Mouse (Mus musculus) lung, postnatal 0 days (tissue): ENCODE data around the gene Rab17. TPM values are rescaled to one million over a fixed set of nuclear protein-coding genes. Genes with fewer than 3 reads are reported as not detected.
A peak's percentile ranks its signal among the peaks of the same experiment; 100 is the strongest.

ENCODE experiments used
- ATAC-seq: fragments of 200-750 bp; cut with Nextera tagmentation; 2 replicates; pipeline ENCODE4 v1.8.0; 2017; ENCODE audit warnings: moderate library complexity
- DNase-seq: peaks from one replicate; pipeline ENCODE4 v3.0.0-alpha.2; 2016; ENCODE audit warnings: low spot score
- H3K27ac ChIP-seq: fragments of 300-500 bp; sonication (generic); 2 replicates; pipeline ENCODE4 v1.5.1; 2014; ENCODE audit warnings: antibody characterized with exemption, mild to moderate bottlenecking, low read length, mixed read lengths
- H3K27me3 ChIP-seq: fragments of 300-500 bp; sonication (generic); replicated peaks from 2 replicates; pipeline ENCODE4 v1.6.1; 2014; ENCODE audit warnings: low read length, mixed read lengths; ENCODE audit not compliant: insufficient read depth
- H3K36me3 ChIP-seq: fragments of 300-500 bp; sonication (generic); 2 replicates; pipeline ENCODE4 v1.6.1; 2014; ENCODE audit warnings: low read length, mixed read lengths; ENCODE audit not compliant: insufficient read depth
- H3K4me1 ChIP-seq: fragments of 300-500 bp; sonication (generic); 2 replicates; pipeline ENCODE4 v1.6.1; 2014; ENCODE audit warnings: antibody characterized with exemption, low read depth, low read length, mixed read lengths; ENCODE audit not compliant: insufficient read depth
- H3K4me2 ChIP-seq: fragments of 300-500 bp; sonication (generic); replicated peaks from 2 replicates; pipeline ENCODE4 v1.6.1; 2014; ENCODE audit warnings: low read depth, mild to moderate bottlenecking, low read length, moderate library complexity, mixed read lengths
- H3K4me3 ChIP-seq: fragments of 300-500 bp; sonication (generic); 2 replicates; pipeline ENCODE4 v1.5.1; 2014; ENCODE audit warnings: low read depth, low read length
- H3K9ac ChIP-seq: fragments of 300-500 bp; sonication (generic); replicated peaks from 2 replicates; pipeline ENCODE4 v1.6.1; 2014; ENCODE audit warnings: low read depth, mild to moderate bottlenecking
- H3K9me3 ChIP-seq: fragments of 300-500 bp; sonication (generic); 2 replicates; pipeline ENCODE4 v1.6.1; 2016; ENCODE audit warnings: low read length, mixed read lengths
- CTCF ChIP-seq: IDR thresholded peaks from 2 replicates; pipeline ENCODE4 v1.5.1; 2016; ENCODE audit warnings: antibody characterized with exemption, mild to moderate bottlenecking
- EP300 ChIP-seq: IDR thresholded peaks from 2 replicates; pipeline ENCODE4 v1.6.1; 2016; ENCODE audit warnings: antibody characterized with exemption, mild to moderate bottlenecking, control low read depth
- WGBS: fragments of 180-500 bp; shearing (Covaris S2); extraction: QIAGEN DNeasy Blood & Tissue Kit; methylation state at CpG from one replicate; pipeline ENCODE4 v1.1.7; 2014; 5-methylcytosine and 5-hydroxymethylcytosine counted together
- polyA plus RNA-seq: library from polyadenylated mRNA; unstranded; fragments of >200 nt; fragmentation: Nextera tagmentation; extraction: Ambion mirVana; gene quantifications from 2 replicates; pipeline ENCODE4 v1.2.1, GENCODE M21; 2015

Gene Rab17
- polyA plus RNA-seq, 1 experiment from 2014 or later, result 1.6 TPM

DNA sequence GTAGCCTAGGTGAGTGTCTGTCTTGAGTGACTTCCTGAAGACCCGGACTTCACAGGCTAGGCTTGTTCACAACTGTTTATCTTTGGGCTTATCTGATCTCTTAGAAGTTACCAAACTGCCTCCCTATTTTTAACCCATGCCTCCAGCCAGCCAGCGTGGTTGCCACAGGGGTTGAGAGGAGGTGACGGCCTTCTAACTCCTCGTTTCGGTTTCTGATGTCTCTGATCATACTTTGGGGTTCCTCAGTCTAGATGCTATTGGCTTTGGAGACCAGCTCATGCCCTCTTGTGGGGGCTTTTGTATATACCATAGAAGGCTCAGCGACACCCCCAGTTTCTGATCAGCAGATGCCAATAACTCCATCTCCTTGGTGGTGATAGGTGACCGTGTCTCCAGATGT, 40.8 kb upstream of the Rab17 start:
- DNase-seq (no peak), ATAC-seq (no peak)
- Histone ChIP-seq H3K9ac (no peak overlapping the region), H3K4me3 (no peak overlapping the region), H3K4me1 (peaks cover 5% of the 10 kb centered on the region; the same call in 1 of the 2 replicates), H3K27ac (no peak overlapping the region), H3K27me3 (no peaks in the 10 kb centered on the region), H3K4me2 (no peak overlapping the region), H3K9me3 (no peaks in the 10 kb centered on the region), H3K36me3 (no peaks in the 10 kb centered on the region)
- TF ChIP-seq CTCF (0 out of 2 replicates have a peak, but pooled peaks have one; percentile 12), EP300 (no peak)
- WGBS, result 54% methylated on average over 7 of the region's 7 CpGs

- ATAC-seq (peak; percentile 5; the same call in 1 of the 2 replicates), DNase-seq (no peak)
- no peak overlapping the region for H3K4me3 ChIP-seq
- no peaks in the 10 kb centered on the region for H3K27me3 ChIP-seq
- H3K36me3 ChIP-seq, result no peaks in the 10 kb centered on the region
- 57% methylated on average over 6 of the region's 6 CpGs for WGBS
- H3K4me2 ChIP-seq, result no peak overlapping the region
- H3K27ac ChIP-seq, result no peak overlapping the region
- TF ChIP-seq CTCF, result no peak
- no peak for TF ChIP-seq EP300
- no peak overlapping the region for H3K9ac ChIP-seq
- H3K4me1 ChIP-seq, result peaks cover 5% of the 10 kb centered on the region; the same call in 1 of the 2 replicates
- no peaks in the 10 kb centered on the region for H3K9me3 ChIP-seq
These were observed 39.8 kb upstream of the Rab17 start for GRCm38 (mm10) chr1:91009266-91009665.

GRCm38 (mm10) chr1:91008746-91009145, 39.3 kb upstream of the Rab17 start:
- Histone ChIP-seq H3K27me3 (no peaks in the 10 kb centered on the region), H3K9ac (no peak overlapping the region), H3K9me3 (no peaks in the 10 kb centered on the region), H3K4me1 (peaks cover under 1% of the 10 kb centered on the region; the same call in 1 of the 2 replicates), H3K27ac (no peak overlapping the region), H3K4me2 (no peak overlapping the region), H3K4me3 (no peak overlapping the region), H3K36me3 (no peaks in the 10 kb centered on the region)
- ATAC-seq (no peak), DNase-seq (no peak)
- TF ChIP-seq EP300 (no peak), CTCF (no peak)
- WGBS, result 78% methylated on average over 9 of the region's 9 CpGs

- no peaks in the 10 kb centered on the region for H3K27me3 ChIP-seq
- no peak for DNase-seq
- no peak overlapping the region for H3K4me2 ChIP-seq
- no peak overlapping the region for H3K27ac ChIP-seq
- no peak overlapping the region for H3K9ac ChIP-seq
- 91% methylated on average over 14 of the region's 14 CpGs for WGBS
- no peak for ATAC-seq
- H3K9me3 ChIP-seq, result no peaks in the 10 kb centered on the region
- TF ChIP-seq CTCF (no peak), EP300 (no peak)
- H3K4me1 ChIP-seq, result no peaks in the 10 kb centered on the region
- H3K4me3 ChIP-seq, result no peak overlapping the region
- H3K36me3 ChIP-seq, result no peaks in the 10 kb centered on the region
These were observed 38.8 kb upstream of the Rab17 start for GRCm38 (mm10) chr1:91008147-91008682.

GRCm38 (mm10) chr1:91006708-91007107, 37.2 kb upstream of the Rab17 start:
- no peak overlapping the region for H3K4me3 ChIP-seq
- WGBS, result 66% methylated on average over 9 of the region's 9 CpGs
- H3K4me1 ChIP-seq, result no peaks in the 10 kb centered on the region
- H3K27ac ChIP-seq, result no peak overlapping the region
- ATAC-seq (no peak), DNase-seq (no peak)
- TF ChIP-seq CTCF, result no peak
- TF ChIP-seq EP300, result no peak
- H3K27me3 ChIP-seq, result no peaks in the 10 kb centered on the region
- no peak overlapping the region for H3K4me2 ChIP-seq
- H3K9ac ChIP-seq, result no peak overlapping the region
- H3K9me3 ChIP-seq, result no peaks in the 10 kb centered on the region
- no peaks in the 10 kb centered on the region for H3K36me3 ChIP-seq

GRCm38 (mm10) chr1:91006037-91006436, 36.6 kb upstream of the Rab17 start:
- H3K27ac ChIP-seq, result no peak overlapping the region
- 0 out of 2 replicates have a peak, but pooled peaks cover 5% of the 10 kb centered on the region for H3K4me1 ChIP-seq
- WGBS, result 48% methylated on average over 5 of the region's 5 CpGs

More at GRCm38 (mm10) chr1:91006037-91006436, 36.6 kb upstream of the Rab17 start:
- no peaks in the 10 kb centered on the region for H3K27me3 ChIP-seq
- no peaks in the 10 kb centered on the region for H3K36me3 ChIP-seq
- DNase-seq (no peak), ATAC-seq (no peak)
- no peaks in the 10 kb centered on the region for H3K9me3 ChIP-seq
- no peak overlapping the region for H3K9ac ChIP-seq
- no peak overlapping the region for H3K4me2 ChIP-seq
- H3K4me3 ChIP-seq, result no peak overlapping the region
- no peak for TF ChIP-seq EP300
- TF ChIP-seq CTCF, result no peak
